Mouse (Mus musculus) testis, adult 2 months (tissue): ENCODE results near the gene Abca1.

Experiments
- CTCF ChIP-seq: fragments of 200-500 bp; IDR thresholded peaks from 2 replicates; pipeline ENCODE4 v1.5.1; 2012; ENCODE audit warnings: low read depth, mild to moderate bottlenecking, inconsistent platforms, low read length, moderate library complexity; ENCODE audit not compliant: control insufficient read depth, insufficient read depth, insufficient replicate concordance
- POLR2A ChIP-seq: fragments of 200-500 bp; IDR thresholded peaks from 2 replicates; pipeline ENCODE4 v1.6.1; 2012; ENCODE audit warnings: low read depth, mild to moderate bottlenecking, inconsistent platforms, low read length, moderate library complexity; ENCODE audit not compliant: control insufficient read depth

- TF ChIP-seq CTCF (no peak), POLR2A (no peak)
Measured at GRCm38 (mm10) chr4:53076788-53077350, 82.8 kb downstream of the Abca1 start.
